Comparison of ENCODE assay signal across 8 mouse cellular contexts in genomic region chr3:142530087-142530953, GRCm38 (mm10). TPM values are rescaled to one million over a fixed set of nuclear protein-coding genes. Genes with fewer than 3 reads are reported as not detected.
DNase-seq lines count a peak whose midpoint lies in the region; ATAC-seq lines count a peak whose summit lies in the region.

Gbp7 (plus strand) TSS chr3:142530342.

- under 1% methylated on average over 30 of the region's 30 CpGs for WGBS in hindbrain, embryonic 16.5 days

- H3K9ac ChIP-seq in hindbrain, embryonic 16.5 days (ENCODE audit: low read depth, low read length): peak within 1 kb of the TSS; percentile 70

- DNase-seq in Muller cell, postnatal 12 days (ENCODE audit: inconsistent ontology term): peak; percentile 71
- peak; percentile 19 to 33 for DNase-seq in cerebellum, postnatal 14 days
- DNase-seq in frontal cortex, postnatal 36 days (ENCODE audit: low spot score in 2 of 2): peak; percentile 28 to 39
- peak; percentile 3 for DNase-seq in left cerebral cortex, adult 11 months (ENCODE audit: low spot score)
- DNase-seq in lung, postnatal 4 days: peak; percentile 52 to 56
- peak; percentile 38 for DNase-seq in right cerebral cortex, adult 18-20 months
- DNase-seq in urinary bladder, postnatal 25 days (ENCODE audit: low spot score): peak; percentile 23

- H3K9me3 ChIP-seq in hindbrain, embryonic 16.5 days (ENCODE audit: control insufficient read depth, low read length): no peaks in the 10 kb centered on the region

- peak within 1 kb of the TSS; percentile 63 for H3K4me3 ChIP-seq in hindbrain, embryonic 16.5 days (ENCODE audit: low read length)

- peak within 1 kb of the TSS; percentile 98 for H3K4me2 ChIP-seq in hindbrain, embryonic 16.5 days (ENCODE audit: low read length)

- H3K36me3 ChIP-seq in hindbrain, embryonic 16.5 days (ENCODE audit: control insufficient read depth, insufficient read depth, low read length): no peaks in the 10 kb centered on the region

- ATAC-seq in hindbrain, embryonic 16.5 days: peak; percentile 89

- no peaks in the 10 kb centered on the region; the same call in 1 of the 2 replicates for H3K4me1 ChIP-seq in hindbrain, embryonic 16.5 days (ENCODE audit: control insufficient read depth, insufficient read depth, low read depth, low read length)

- peak within 1 kb of the TSS; percentile 59 for H3K27ac ChIP-seq in hindbrain, embryonic 16.5 days (ENCODE audit: low read depth, low read length)

- H3K27me3 ChIP-seq in hindbrain, embryonic 16.5 days (replicated peaks; ENCODE audit: control insufficient read depth, insufficient read depth, low read length): no peaks in the 10 kb centered on the region

RNA-seq across cellular contexts. Expression of gene Gbp7, which starts in this region (rescaled TPM):
- 2.3 and 2.9 TPM in 2 replicates for polyA plus RNA-seq in hindbrain, embryonic 16.5 days (2015; fragmentation: Nextera tagmentation; extraction: Ambion mirVana)

Comparison
In these comparisons a context has a peak if more than half of its experiments do, and no peak if none do; other contexts are left out.
1. Peak in every context shown above with its lines: DNase-seq, ATAC-seq, H3K4me3 ChIP-seq and H3K27ac ChIP-seq.
2. DNase-seq: peak in every context shown above with its lines; median percentile 71 in Muller cell, postnatal 12 days; 54 in lung, postnatal 4 days; 38 in right cerebral cortex, adult 18-20 months; 34 in frontal cortex, postnatal 36 days; 26 in cerebellum, postnatal 14 days; 23 in urinary bladder, postnatal 25 days; 3 in left cerebral cortex, adult 11 months.